Mouse (Mus musculus) CH12.LX (cell line): Measurements from ENCODE around the gene 4930402H24Rik. TPM values are rescaled to one million over a fixed set of nuclear protein-coding genes. Genes with fewer than 3 reads are reported as not detected.

Experiments used
- DNase-seq: peaks from one replicate; pipeline ENCODE4 v3.0.0-alpha.2; 2013; ENCODE audit errors: extremely low read depth
- H3K27ac ChIP-seq: 2 replicates; pipeline ENCODE4 v1.5.1; 2012; ENCODE audit warnings: low read depth, mild to moderate bottlenecking, control low read depth, moderate library complexity; ENCODE audit not compliant: insufficient read depth
- H3K27me3 ChIP-seq: replicated peaks from 2 replicates; pipeline ENCODE3; 2012; ENCODE audit warnings: inconsistent platforms
- H3K36me3 ChIP-seq, 2 experiments: replicated peaks in 1 of 2; 2 replicates each; pipeline versions ENCODE3 to v1.6.1; 2012; ENCODE audit warnings: inconsistent platforms in 1 of 2, low read length in 1 of 2, mild to moderate bottlenecking in 1 of 2, mixed read lengths in 1 of 2, moderate library complexity in 1 of 2; ENCODE audit not compliant: control insufficient read depth in 1 of 2, insufficient read depth in 1 of 2
- H3K4me1 ChIP-seq, 2 experiments: 2 replicates each; pipeline ENCODE4 v1.6.1; 2012; ENCODE audit warnings: inconsistent platforms in 1 of 2, moderate library complexity in 1 of 2; ENCODE audit not compliant: insufficient read depth in 2 of 2, control insufficient read depth in 1 of 2
- H3K4me2 ChIP-seq: 2 replicates; pipeline ENCODE4 v1.6.1; 2012; ENCODE audit warnings: low read depth, mild to moderate bottlenecking, control low read depth; ENCODE audit not compliant: poor library complexity, insufficient read depth, severe bottlenecking
- H3K4me3 ChIP-seq, 3 experiments: fragments of 150-350 bp in 1 of 3; sonication (generic) in 1 of 3; replicated peaks in 1 of 3; 2 replicates each; pipeline versions ENCODE3 to v1.5.1; 2011 to 2012; ENCODE audit warnings: low read depth in 2 of 3, low read length in 2 of 3, mild to moderate bottlenecking in 2 of 3, moderate library complexity in 2 of 3, control low read depth in 1 of 3, improper control_type of control experiment in 1 of 3, inconsistent platforms in 1 of 3, mixed read lengths in 1 of 3; ENCODE audit not compliant: poor library complexity in 1 of 3
- H3K79me2 ChIP-seq: replicated peaks from 2 replicates; pipeline ENCODE4 v1.6.1; 2012; ENCODE audit warnings: mild to moderate bottlenecking, moderate library complexity; ENCODE audit not compliant: control insufficient read depth, poor library complexity, insufficient read depth, severe bottlenecking; ENCODE audit errors: extremely low read depth
- H3K9ac ChIP-seq: 2 replicates; pipeline ENCODE4 v1.6.1; 2012; ENCODE audit warnings: low read depth, mild to moderate bottlenecking, control low read depth, moderate library complexity; ENCODE audit not compliant: insufficient read depth
- H3K9me3 ChIP-seq: replicated peaks from 2 replicates; pipeline ENCODE3; 2012; ENCODE audit warnings: low read length, inconsistent platforms, mixed read lengths
- BHLHE40 ChIP-seq: IDR thresholded peaks from 2 replicates; pipeline ENCODE4 v1.6.1; 2011; ENCODE audit warnings: mild to moderate bottlenecking, low read depth, low read length, improper control_type of control experiment
- CHD2 ChIP-seq: IDR thresholded peaks from 2 replicates; pipeline ENCODE4 v1.6.1; 2011; ENCODE audit warnings: low read length, improper control_type of control experiment
- CTCF ChIP-seq, 2 experiments: IDR thresholded peaks in 1 of 2; conservative IDR thresholded peaks in 1 of 2; 2 replicates each; pipeline ENCODE4 v1.5.1; 2011 to 2012; ENCODE audit warnings: low read depth in 2 of 2, low read length in 2 of 2, improper control_type of control experiment in 1 of 2, inconsistent platforms in 1 of 2, mild to moderate bottlenecking in 1 of 2, moderate library complexity in 1 of 2
- E2F4 ChIP-seq: IDR thresholded peaks from 2 replicates; pipeline ENCODE4 v1.6.1; 2011; ENCODE audit warnings: low read depth, low read length, improper control_type of control experiment; ENCODE audit not compliant: insufficient replicate concordance
- ELF1 ChIP-seq: IDR thresholded peaks from 2 replicates; pipeline ENCODE4 v1.6.1; 2014; ENCODE audit warnings: low read depth, mild to moderate bottlenecking, inconsistent platforms, low read length, improper control_type of control experiment
- ETS1 ChIP-seq: conservative IDR thresholded peaks from 2 replicates; pipeline ENCODE4 v1.6.1; 2012; ENCODE audit warnings: low read depth, mild to moderate bottlenecking, inconsistent platforms, low read length, improper control_type of control experiment, moderate library complexity
- HCFC1 ChIP-seq: IDR thresholded peaks from 2 replicates; pipeline ENCODE4 v1.6.1; 2012; ENCODE audit warnings: low read depth, mild to moderate bottlenecking, inconsistent platforms, low read length, improper control_type of control experiment
- JUN ChIP-seq: IDR thresholded peaks from 2 replicates; pipeline ENCODE4 v1.6.1; 2011; ENCODE audit warnings: low read depth, mild to moderate bottlenecking, low read length, improper control_type of control experiment, moderate library complexity; ENCODE audit not compliant: insufficient read depth
- JUND ChIP-seq: conservative IDR thresholded peaks from 2 replicates; pipeline ENCODE4 v1.6.1; 2011; ENCODE audit warnings: low read depth, low read length, improper control_type of control experiment
- MAFK ChIP-seq: IDR thresholded peaks from 2 replicates; pipeline ENCODE4 v1.6.1; 2011; ENCODE audit warnings: low read length, improper control_type of control experiment; ENCODE audit not compliant: insufficient replicate concordance
- MAZ ChIP-seq: IDR thresholded peaks from 2 replicates; pipeline ENCODE4 v1.6.1; 2012; ENCODE audit warnings: low read depth, mild to moderate bottlenecking, inconsistent platforms, low read length, improper control_type of control experiment, moderate library complexity
- NRF1 ChIP-seq: IDR thresholded peaks from 2 replicates; pipeline ENCODE4 v1.6.1; 2014; ENCODE audit warnings: low read depth, mild to moderate bottlenecking, inconsistent platforms, low read length, improper control_type of control experiment, moderate library complexity
- POLR2A ChIP-seq: IDR thresholded peaks from 2 replicates; pipeline ENCODE4 v1.6.1; 2011; ENCODE audit warnings: low read depth, mild to moderate bottlenecking, improper control_type of control experiment, low read length
- POLR2AphosphoS2 ChIP-seq: IDR thresholded peaks from 2 replicates; pipeline ENCODE4 v1.6.1; 2011; ENCODE audit warnings: low read depth, low read length, improper control_type of control experiment
- RCOR1 ChIP-seq: conservative IDR thresholded peaks from 2 replicates; pipeline ENCODE4 v1.6.1; 2012; ENCODE audit warnings: low read depth, mild to moderate bottlenecking, inconsistent platforms, low read length, improper control_type of control experiment
- SIN3A ChIP-seq: IDR thresholded peaks from 2 replicates; pipeline ENCODE4 v1.6.1; 2012; ENCODE audit warnings: low read length, improper control_type of control experiment, inconsistent platforms
- SMC3 ChIP-seq: IDR thresholded peaks from 2 replicates; pipeline ENCODE4 v1.6.1; 2011; ENCODE audit warnings: low read depth, low read length, improper control_type of control experiment
- TCF12 ChIP-seq: IDR thresholded peaks from 2 replicates; pipeline ENCODE4 v1.6.1; 2014; ENCODE audit warnings: low read depth, mild to moderate bottlenecking, inconsistent platforms, low read length, improper control_type of control experiment
- UBTF ChIP-seq: IDR thresholded peaks from 2 replicates; pipeline ENCODE4 v1.6.1; 2012; ENCODE audit warnings: low read depth, mild to moderate bottlenecking, inconsistent platforms, low read length, improper control_type of control experiment, moderate library complexity
- USF2 ChIP-seq: conservative IDR thresholded peaks from 2 replicates; pipeline ENCODE4 v1.6.1; 2011; ENCODE audit warnings: low read depth, low read length, improper control_type of control experiment
- ZKSCAN1 ChIP-seq: IDR thresholded peaks from 2 replicates; pipeline ENCODE4 v1.6.1; 2012; ENCODE audit warnings: low read depth, inconsistent platforms, low read length, improper control_type of control experiment, borderline replicate concordance
- ZMIZ1 ChIP-seq: IDR thresholded peaks from 2 replicates; pipeline ENCODE4 v1.6.1; 2012; ENCODE audit warnings: low read depth, mild to moderate bottlenecking, inconsistent platforms, low read length, improper control_type of control experiment
- ZNF384 ChIP-seq: IDR thresholded peaks from 2 replicates; pipeline ENCODE4 v1.6.1; 2012; ENCODE audit warnings: low read depth, low read length, improper control_type of control experiment, inconsistent platforms
- dilution Hi-C: fragments of 300-500 bp; cut with MboI; formaldehyde crosslinking; loops from 2 replicates; pipeline ENCODE4 v1.14.3; 2020; ENCODE audit warnings: low sequenced_read_pairs; ENCODE audit not compliant: extremely low pct_unique_long_range_greater_than_20kb, extremely low pct_ligation_motif_present
- in situ Hi-C: fragments of 300-500 bp; cut with MboI; formaldehyde crosslinking; loops from 3 replicates; pipeline ENCODE4 v1.14.3; 2019; ENCODE audit warnings: low sequenced_read_pairs, low pct_ligation_motif_present, low pct_unique_long_range_greater_than_20kb, mixed read lengths
- polyA plus RNA-seq: library from polyadenylated mRNA; unstranded; fragments of >175 nt; gene quantifications from 2 replicates; pipeline ENCODE4 v1.2.1, GENCODE M21; 2012; ENCODE audit warnings: low read depth; ENCODE audit not compliant: insufficient read length
- total RNA-seq, 2 experiments: library from RNA; depleted of rRNA; stranded (reverse); fragments of 300-350 nt in 1 of 2; fragments of >200 nt in 1 of 2; gene quantifications; 2 replicates each; pipeline ENCODE4 v1.2.3; 2012 to 2014

Gene 4930402H24Rik
- total and polyA plus RNA-seq, 3 experiments = 4.2 to 4.8 (median 4.2) TPM

GRCm38 (mm10) chr2:130896944-130897343, 9.3 kb downstream of the 4930402H24Rik start:
- H3K27me3 ChIP-seq = no peaks in the 10 kb centered on the region
- in situ Hi-C loops (no loop called here), dilution Hi-C loops (no loop called here)
- peaks cover 0 to 27% of the 10 kb centered on the region in 2 experiments for H3K36me3 ChIP-seq
- no peaks in the 10 kb centered on the region for H3K4me1 ChIP-seq
- DNase-seq = no peak
- no peak overlapping the region for H3K4me2 ChIP-seq
- H3K27ac ChIP-seq = no peak overlapping the region
- no peak overlapping the region for H3K9ac ChIP-seq
- no peaks in the 10 kb centered on the region for H3K79me2 ChIP-seq
- no peak overlapping the region for H3K4me3 ChIP-seq
- no peaks in the 10 kb centered on the region for H3K9me3 ChIP-seq
- TF ChIP-seq ZMIZ1 (no peak), ZKSCAN1 (no peak), TCF12 (no peak), MAZ (no peak), CHD2 (no peak), BHLHE40 (no peak), UBTF (no peak)

GRCm38 (mm10) chr2:130887456-130887855, 18.8 kb downstream of the 4930402H24Rik start:
- DNase-seq = no peak

GRCm38 (mm10) chr2:130886983-130887382, 19.2 kb downstream of the 4930402H24Rik start:
- no peak overlapping the region for H3K4me3 ChIP-seq
- no peak for DNase-seq
- no peaks in the 10 kb centered on the region for H3K4me1 ChIP-seq
- H3K27me3 ChIP-seq = no peaks in the 10 kb centered on the region
- no peak for TF ChIP-seq NRF1
- no peak for TF ChIP-seq POLR2A
- no peak for TF ChIP-seq CTCF (conservative IDR thresholded peaks at IDR 0.05 in 1 of 2, IDR thresholded peaks at IDR 0.05 in 1 of 2; ENCODE audit: low read depth in 2 of 2, low read length in 2 of 2)
- TF ChIP-seq RCOR1 = no peak
- TF ChIP-seq HCFC1 = no peak
- TF ChIP-seq JUND = no peak
- no peak for TF ChIP-seq ZMIZ1
- no peak for TF ChIP-seq UBTF
- TF ChIP-seq E2F4 = no peak
- TF ChIP-seq POLR2AphosphoS2 = no peak
- in situ Hi-C loops (no loop called here), dilution Hi-C loops (no loop called here)
- peaks cover 0 to 11% of the 10 kb centered on the region in 2 experiments for H3K36me3 ChIP-seq
- no peaks in the 10 kb centered on the region for H3K79me2 ChIP-seq
- H3K9ac ChIP-seq = no peak overlapping the region
- H3K27ac ChIP-seq = no peak overlapping the region
- no peaks in the 10 kb centered on the region for H3K9me3 ChIP-seq
- H3K4me2 ChIP-seq = no peak overlapping the region

More at GRCm38 (mm10) chr2:130887456-130887855, 18.8 kb downstream of the 4930402H24Rik start:
- dilution Hi-C loops (no loop called here), in situ Hi-C loops (no loop called here)
- Histone ChIP-seq H3K36me3 (peaks cover 0 to 13% of the 10 kb centered on the region in 2 experiments), H3K27me3 (no peaks in the 10 kb centered on the region), H3K9ac (no peak overlapping the region), H3K79me2 (no peaks in the 10 kb centered on the region), H3K27ac (no peak overlapping the region), H3K4me2 (no peak overlapping the region), H3K9me3 (no peaks in the 10 kb centered on the region), H3K4me3 (no peak overlapping the region), H3K4me1 (no peaks in the 10 kb centered on the region)
- TF ChIP-seq TCF12 = no peak
- TF ChIP-seq E2F4 = no peak
- TF ChIP-seq SIN3A = no peak
- no peak for TF ChIP-seq ZNF384
- no peak for TF ChIP-seq MAFK
- TF ChIP-seq NRF1 = no peak
- no peak for TF ChIP-seq JUN
- no peak for TF ChIP-seq ETS1
- no peak for TF ChIP-seq USF2
- no peak for TF ChIP-seq ELF1
- TF ChIP-seq SMC3 = no peak
